In the genomic region with DNA sequence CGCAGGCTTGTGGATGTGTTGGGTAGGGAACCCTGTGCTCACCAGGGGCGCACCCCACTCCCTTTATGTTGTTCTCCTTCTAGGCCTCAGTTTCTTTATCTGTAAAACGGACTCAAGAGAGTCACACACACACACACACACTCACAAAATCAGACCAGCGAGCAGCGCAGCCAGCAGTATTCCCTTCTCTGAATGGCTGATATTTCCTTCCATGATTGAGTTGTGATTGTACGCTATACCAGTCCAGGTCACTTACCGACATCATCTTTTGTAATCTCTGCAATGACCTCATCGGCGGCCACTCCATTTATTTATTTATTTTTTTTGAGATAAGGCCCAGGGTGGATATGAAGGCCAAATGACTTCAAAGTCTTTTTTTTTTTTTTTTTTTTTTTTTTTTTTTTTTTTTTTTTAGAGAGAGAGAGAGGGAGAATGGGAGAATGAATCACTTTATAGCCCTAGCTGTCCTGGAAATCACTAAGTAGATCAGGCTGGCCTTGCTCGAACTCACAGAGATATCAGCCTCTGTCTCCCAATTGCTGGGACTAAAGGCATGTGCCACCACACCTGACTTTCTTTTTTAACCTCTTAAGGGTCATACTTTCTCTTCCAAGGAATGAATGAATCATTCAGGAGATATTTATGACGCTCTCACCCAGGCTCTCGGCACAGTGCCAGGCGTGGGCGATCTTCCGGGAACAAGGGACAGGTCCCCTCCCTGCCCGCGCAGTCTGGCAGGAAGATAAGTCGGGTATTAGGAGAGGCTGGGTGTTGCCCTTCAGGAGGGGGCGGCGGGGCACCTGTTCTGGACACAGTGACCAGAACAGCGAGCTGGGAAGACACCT, we compare ENCODE assay signal across 8 mouse cellular contexts. TPM values are rescaled to one million over a fixed set of nuclear protein-coding genes. Genes with fewer than 3 reads are reported as not detected.
A peak's percentile ranks its signal among the peaks of the same experiment; 100 is the strongest.
DNase-seq lines count a peak whose midpoint lies in the region; ATAC-seq and TF ChIP-seq lines count a peak whose summit lies in the region.

A gene (minus strand): TSS at position 103 of the 845 bp plus-strand sequence.

- no peaks in the 10 kb centered on the region for H3K79me2 ChIP-seq in myocyte (ENCODE audit: control insufficient read depth, insufficient read depth)

- peak within 1 kb of the TSS; percentile 51 for H3K4me3 ChIP-seq in intestine, embryonic 15.5 days (replicated peaks)
- peak within 1 kb of the TSS; percentile 55 for H3K4me3 ChIP-seq in limb, embryonic 15.5 days
- H3K4me3 ChIP-seq in myocyte: peak within 1 kb of the TSS; percentile 37

- H3K9ac ChIP-seq in intestine, embryonic 15.5 days: peak within 1 kb of the TSS; percentile 51
- peak within 1 kb of the TSS; percentile 33 for H3K9ac ChIP-seq in limb, embryonic 15.5 days

- peak; percentile 83 for ATAC-seq in intestine, embryonic 15.5 days
- no peak for ATAC-seq in limb, embryonic 15.5 days (ENCODE audit: insufficient number of reproducible peaks, low FRiP score, low TSS enrichment, low read depth)

- H3K27me3 ChIP-seq in intestine, embryonic 15.5 days (replicated peaks): peaks cover 34% of the 10 kb centered on the region
- peaks cover 39% of the 10 kb centered on the region for H3K27me3 ChIP-seq in limb, embryonic 15.5 days
- no peaks in the 10 kb centered on the region for H3K27me3 ChIP-seq in myocyte (ENCODE audit: control insufficient read depth, insufficient read depth, insufficient read length)

- 21% methylated on average over 21 of the region's 21 CpGs for WGBS in intestine, embryonic 15.5 days
- WGBS in limb, embryonic 15.5 days: 32% methylated on average over 21 of the region's 21 CpGs

- peak; percentile 56 for DNase-seq in ovary, adult 18-20 months (ENCODE audit: low spot score)
- DNase-seq in ovary, postnatal 10 days (ENCODE audit: low spot score): no peak
- DNase-seq in cerebellum, adult 11-12 months: peak; percentile 92
- DNase-seq in gastrocnemius, postnatal 10 days: peak; percentile 28
- DNase-seq in spleen, adult 12 weeks (ENCODE audit: low spot score): no peak

- no peaks in the 10 kb centered on the region for H3K9me3 ChIP-seq in intestine, embryonic 15.5 days
- H3K9me3 ChIP-seq in limb, embryonic 15.5 days: no peaks in the 10 kb centered on the region

- H3K4me2 ChIP-seq in intestine, embryonic 15.5 days (replicated peaks): peak within 1 kb of the TSS; percentile 100
- H3K4me2 ChIP-seq in limb, embryonic 15.5 days: peak within 1 kb of the TSS; percentile 99
- H3K4me2 ChIP-seq in myocyte (ENCODE audit: low read depth): peak within 1 kb of the TSS; percentile 79

- H3K36me3 ChIP-seq in intestine, embryonic 15.5 days: no peaks in the 10 kb centered on the region
- H3K36me3 ChIP-seq in limb, embryonic 15.5 days: no peaks in the 10 kb centered on the region
- no peaks in the 10 kb centered on the region for H3K36me3 ChIP-seq in myocyte (ENCODE audit: control insufficient read depth, insufficient read depth)

- no peak for TF ChIP-seq POLR2A in myocyte (IDR thresholded peaks at IDR 0.05; ENCODE audit: insufficient read length, low read depth)

- no peak within 1 kb of the TSS for H3K27ac ChIP-seq in intestine, embryonic 15.5 days
- no peak within 1 kb of the TSS for H3K27ac ChIP-seq in limb, embryonic 15.5 days

- H3K4me1 ChIP-seq in intestine, embryonic 15.5 days (replicated peaks): peaks cover 10% of the 10 kb centered on the region; the same call in 1 of the 2 replicates
- peaks cover 14% of the 10 kb centered on the region for H3K4me1 ChIP-seq in limb, embryonic 15.5 days

- peak within 1 kb of the TSS; percentile 48 for H3ac ChIP-seq in myocyte (ENCODE audit: control insufficient read depth, insufficient read length)

TF ChIP-seq in myocyte, 11 proteins besides CTCF, POLR2A, EP300 and RAD21:
- TF ChIP-seq USF1 (IDR thresholded peaks at IDR 0.05; ENCODE audit: low read depth) (no peak), MYOD1 (IDR thresholded peaks at IDR 0.05; ENCODE audit: control insufficient read depth in 1 of 3, insufficient read length in 2 of 3, low read depth in 2 of 3) (peak in 2 of 3 experiments; percentile 41 to 92), SRF (IDR thresholded peaks at IDR 0.05; ENCODE audit: control insufficient read depth, insufficient read length, low read depth) (no peak), MYOG (IDR thresholded peaks at IDR 0.05; ENCODE audit: control insufficient read depth in 1 of 3, insufficient read depth in 1 of 3, insufficient read length in 2 of 3, low read depth in 2 of 3) (peak in 2 of 3 experiments; percentile 15 to 89), TCF12 (IDR thresholded peaks at IDR 0.05; ENCODE audit: insufficient read depth, poor library complexity, severe bottlenecking) (peak; percentile 37), POLR2AphosphoS2 (IDR thresholded peaks at IDR 0.05; ENCODE audit: insufficient read length, low read depth) (no peak)

RNA-seq across cellular contexts. Expression of the gene that starts here (rescaled TPM):
- 1 to 10 TPM; 1.2 to 1.7 TPM for total RNA-seq in gastrocnemius, postnatal 10 days (2021)
- 0.33 and 0.46 TPM in 2 replicates for polyA plus RNA-seq in intestine, embryonic 15.5 days (2015; fragmentation: Nextera tagmentation; extraction: Ambion mirVana)
- polyA plus RNA-seq in limb, embryonic 15.5 days (2015; fragmentation: Nextera tagmentation; extraction: Ambion mirVana): 0.55 and 0.76 TPM in 2 replicates
- 22.3 TPM for polyA plus RNA-seq in myocyte (2012; fragmentation: generic; extraction: Trizol)

Comparison
In these comparisons a context has a peak if more than half of its experiments do, and no peak if none do; other contexts are left out.
1. RNA of the gene that starts here (polyA plus RNA-seq): 22.3 TPM in myocyte (single experiment); 0.55 to 0.76 TPM in limb, embryonic 15.5 days and 0.33 to 0.46 TPM in intestine, embryonic 15.5 days; every median in the first group is over 10 times any median in the second.
2. DNase-seq: peak in ovary, adult 18-20 months (single experiment), cerebellum, adult 11-12 months (single experiment) and gastrocnemius, postnatal 10 days (single experiment); none in ovary, postnatal 10 days (single experiment) and spleen, adult 12 weeks (single experiment).
3. Peak in ATAC-seq, H3K4me3 ChIP-seq, H3K9ac ChIP-seq and H3K4me2 ChIP-seq in intestine, embryonic 15.5 days; RNA of the gene not detected or under 1 TPM.
4. Peak in every context shown above with its lines, with median percentiles within 50 percentile points of each other: H3K4me2 ChIP-seq and H3K4me3 ChIP-seq.